Mouse (Mus musculus) Patski (cell line): ENCODE measurements around the gene Ckap2. TPM values are rescaled to one million over a fixed set of nuclear protein-coding genes. Genes with fewer than 3 reads are reported as not detected.
"Not testable (repeated sequence)": the region's sequence is repeated elsewhere in the genome, so short reads cannot be mapped to it uniquely, and the experiment has no call there.

Source experiments
- ATAC-seq: fragments of 100-300 bp; one replicate; pipeline ENCODE4 v1.8.0; 2021
- CTCF ChIA-PET: fragments of 350-600 bp; sonication (Branson Sonifier 250); formaldehyde crosslinking; loops from one replicate; lab custom pipeline; 2022; ENCODE audit warnings: inconsistent platforms; lab: Charles Lee
- POLR2A ChIA-PET: fragments of 350-600 bp; sonication (Branson Sonifier 250); formaldehyde crosslinking; loops from one replicate; lab custom pipeline; 2022; ENCODE audit warnings: antibody characterized with exemption, inconsistent platforms; lab: Charles Lee
- DNase-seq: peaks from one replicate; pipeline ENCODE4 v3.0.0-alpha.2; 2011; ENCODE audit warnings: low read depth, low spot score
- H3K27me3 ChIP-seq: fragments of 371-371 bp; one replicate; pipeline ENCODE4 v1.5.1; 2021
- CTCF ChIP-seq: fragments of 100-300 bp; IDR thresholded peaks from one replicate; pipeline ENCODE4 v1.5.1; 2021
- in situ Hi-C: fragments of 300-500 bp; cut with MboI; formaldehyde crosslinking; loops from 3 replicates; pipeline ENCODE4 v1.11.1; 2018; ENCODE audit warnings: low pct_unique_long_range_greater_than_20kb, mixed read lengths
- polyA plus RNA-seq: library from polyadenylated mRNA; unstranded; gene quantifications from one replicate; pipeline ENCODE4 v1.2.3, GENCODE M21; 2021

Ckap2 gene
- polyA plus RNA-seq, 1 experiment from 2014 or later, result 30.9 TPM

DNA sequence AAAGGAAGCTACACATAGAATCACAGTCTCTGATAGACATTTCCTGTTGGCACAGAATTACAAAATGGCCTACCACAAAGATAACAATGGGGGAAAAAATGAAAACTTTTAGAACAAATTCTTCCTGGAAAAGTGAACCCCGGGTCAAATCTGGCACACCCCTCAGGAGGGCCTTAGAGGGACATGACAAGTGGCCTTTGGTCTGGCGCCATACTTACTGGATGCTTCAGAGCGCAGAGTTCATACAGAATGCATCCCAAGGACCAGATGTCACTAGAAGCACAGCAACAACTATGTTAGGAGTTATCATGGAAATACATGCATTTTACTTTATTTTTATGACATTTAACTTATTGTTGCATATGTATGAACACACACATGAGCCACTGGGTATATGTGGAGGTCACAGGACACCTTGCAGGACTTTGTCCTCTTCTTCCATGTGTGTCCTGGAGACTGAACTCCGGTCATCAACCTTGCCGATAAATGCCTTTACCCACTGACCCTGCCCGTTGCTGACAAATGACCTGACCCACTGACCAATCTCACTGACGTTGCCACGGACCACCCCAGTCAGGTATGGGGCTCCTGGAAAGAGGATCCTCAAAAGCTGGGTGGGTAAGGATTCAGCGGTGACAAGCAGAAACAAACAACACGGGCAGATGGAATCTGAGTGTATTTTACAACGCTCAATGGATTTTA lies 35.8 kb downstream of the Ckap2 start:
- TF ChIP-seq CTCF, result no peak
- in situ Hi-C loops, result no loop called here
- DNase-seq (no peak), ATAC-seq (no peak)
- CTCF ChIA-PET, result no interaction called here
- no peaks in the 10 kb centered on the region for H3K27me3 ChIP-seq
- POLR2A ChIA-PET, result no interaction called here

DNA sequence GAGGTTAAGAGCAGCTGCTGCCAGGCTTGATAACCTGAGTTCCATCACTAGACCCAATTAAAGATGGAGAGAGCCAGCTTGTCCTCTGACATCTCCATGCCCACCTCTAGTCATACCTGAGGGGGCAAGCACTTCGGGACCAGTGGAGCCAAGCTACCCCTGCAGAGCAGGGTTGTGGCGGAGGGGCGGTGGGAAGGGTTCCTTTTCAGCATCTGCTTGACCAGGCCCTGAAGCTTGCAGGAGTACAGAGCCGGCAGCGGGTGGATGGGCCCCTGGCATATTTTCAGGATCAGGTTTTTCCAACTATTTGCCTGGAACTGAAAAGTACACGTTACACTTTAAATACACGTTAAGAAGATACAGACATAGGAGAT lies 37.3 kb downstream of the Ckap2 start:
- TF ChIP-seq CTCF, result no peak
- ChIA-PET POLR2A (no interaction called here), CTCF (no interaction called here)
- H3K27me3 ChIP-seq, result no peaks in the 10 kb centered on the region
- ATAC-seq, result no peak
- in situ Hi-C loops, result no loop called here
- DNase-seq, result no peak

DNA sequence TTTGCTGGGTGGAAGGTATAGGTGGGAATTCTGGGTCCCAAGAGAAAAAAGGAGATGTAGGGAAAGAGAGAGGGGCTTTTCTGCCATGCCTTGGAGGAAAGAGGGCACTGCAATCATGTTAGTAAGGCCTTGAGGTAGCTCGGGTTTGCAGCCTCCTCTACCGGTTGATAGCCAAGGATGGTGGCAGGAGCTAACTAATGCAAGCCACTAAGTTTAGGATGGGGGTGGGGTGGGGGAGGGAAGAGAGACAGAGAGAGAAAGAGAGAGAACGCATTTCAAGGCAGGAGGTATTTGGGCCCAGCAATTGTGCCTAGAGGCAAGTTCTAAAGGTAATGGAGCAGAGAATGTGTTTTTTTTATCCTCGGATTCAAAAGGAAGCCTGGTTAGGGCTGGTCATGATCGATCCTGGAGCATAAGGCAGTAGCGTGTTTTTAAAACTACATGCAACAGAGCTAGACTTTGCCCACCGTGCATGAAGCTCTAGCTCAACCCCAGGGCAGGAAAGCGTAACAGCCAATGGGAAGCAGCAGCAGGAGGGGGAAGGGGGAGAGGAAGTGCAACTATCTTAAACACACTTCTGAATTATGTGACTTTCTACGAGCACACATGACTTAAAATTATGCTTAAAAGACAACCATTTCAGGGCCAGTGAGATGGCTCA lies 37.8 kb downstream of the Ckap2 start:
- in situ Hi-C loops, result no loop called here
- no peak for TF ChIP-seq CTCF
- CTCF ChIA-PET, result no interaction called here
- POLR2A ChIA-PET, result interaction anchor here (0.6 to 0.7 kb wide), 3 partner anchors 12 to 77 kb away, joined by 3 to 6 read pairs (median 4); no protein-coding TSS in a partner anchor
- no peaks in the 10 kb centered on the region for H3K27me3 ChIP-seq
- DNase-seq (no peak), ATAC-seq (no peak)

DNA sequence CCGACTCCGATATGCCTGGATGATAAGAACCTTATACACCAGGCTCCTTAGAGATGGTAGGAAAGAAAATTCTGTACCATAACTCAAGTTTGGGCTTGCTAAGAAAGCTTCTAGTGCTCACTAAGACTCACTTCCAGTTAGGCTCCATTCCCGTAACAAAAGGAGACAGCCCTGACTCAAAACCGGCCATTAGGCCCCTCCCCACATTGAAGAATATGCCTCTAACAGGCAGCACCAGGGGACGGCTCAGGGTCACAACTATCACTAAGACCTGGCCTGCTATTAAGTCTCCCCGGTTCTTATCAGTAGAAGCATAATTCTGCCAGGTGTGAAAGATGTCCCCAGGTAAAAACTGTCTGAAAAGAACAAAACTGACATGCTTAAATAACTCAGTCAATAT lies 39.8 kb downstream of the Ckap2 start:
- no peaks in the 10 kb centered on the region for H3K27me3 ChIP-seq
- DNase-seq, result no peak
- in situ Hi-C loops, result no loop called here
- no peak for TF ChIP-seq CTCF
- ChIA-PET CTCF (no interaction called here), POLR2A (no interaction called here)
- no peak for ATAC-seq

DNA sequence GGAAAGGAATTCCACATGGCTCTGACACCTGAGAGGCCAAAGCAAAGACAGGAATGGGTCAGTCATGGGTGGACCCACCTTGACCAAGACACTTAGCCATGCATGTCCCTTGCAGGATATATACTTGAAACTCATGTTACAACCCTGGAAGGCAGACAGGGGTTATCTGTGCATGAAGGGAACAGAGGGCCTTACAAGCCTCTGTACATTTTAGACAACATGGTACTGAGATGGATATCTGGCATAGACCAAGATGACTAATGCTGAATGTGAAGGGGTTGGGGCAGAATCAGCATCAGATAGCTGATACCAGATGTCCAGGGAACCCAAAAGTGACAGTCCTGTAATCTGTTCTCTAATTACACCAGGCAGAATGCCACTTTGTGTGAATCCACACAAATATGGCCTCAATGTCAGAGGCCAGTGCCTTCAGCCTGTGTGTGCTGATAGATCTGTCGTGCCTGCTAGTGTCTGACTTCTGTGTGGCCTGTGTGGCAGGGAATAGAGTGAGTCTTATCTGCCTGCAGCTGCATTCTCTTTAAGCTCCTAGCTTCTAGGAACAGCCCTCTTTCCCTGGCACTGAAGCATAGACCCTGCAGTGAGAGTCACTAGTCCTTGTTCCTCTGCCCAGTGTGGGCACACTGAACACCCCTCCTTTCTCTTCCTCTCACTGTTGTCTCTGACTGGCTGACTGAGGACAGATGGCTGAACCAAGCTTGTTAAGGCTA lies 41.7 kb downstream of the Ckap2 start:
- no peak for TF ChIP-seq CTCF
- CTCF ChIA-PET, result no interaction called here
- POLR2A ChIA-PET, result no interaction called here
- ATAC-seq (no peak), DNase-seq (no peak)
- no peaks in the 10 kb centered on the region for H3K27me3 ChIP-seq
- in situ Hi-C loops, result no loop called here

DNA sequence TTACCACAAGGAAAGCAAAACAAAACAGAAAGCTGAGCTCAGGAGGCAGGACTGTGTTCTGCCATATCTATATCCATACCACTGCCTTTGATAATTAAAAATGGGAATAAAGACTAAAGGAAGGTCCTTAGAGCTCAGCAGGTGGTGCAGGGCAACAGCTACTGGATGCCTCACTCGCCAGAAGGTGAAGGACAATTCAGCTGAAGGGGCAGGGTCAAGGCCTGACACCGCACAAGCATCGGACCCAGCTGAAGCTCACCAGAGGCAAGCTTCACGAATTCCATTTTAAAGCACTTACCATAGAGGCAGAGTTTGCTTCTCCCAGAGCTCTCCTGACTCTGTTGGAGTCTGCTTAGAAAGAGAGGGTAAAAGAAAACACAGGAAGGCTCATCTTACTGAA lies 43.0 kb downstream of the Ckap2 start:
- no peak for TF ChIP-seq CTCF
- POLR2A ChIA-PET, result no interaction called here
- ATAC-seq (no peak), DNase-seq (no peak)
- in situ Hi-C loops, result no loop called here
- CTCF ChIA-PET, result interaction anchor here (1.0 to 1.6 kb wide), 7 partner anchors 10 to 50 kb away, joined by 3 to 6 read pairs (median 3); partner anchors contain the start of genes Nek3 and Vps36
- no peaks in the 10 kb centered on the region for H3K27me3 ChIP-seq

DNA sequence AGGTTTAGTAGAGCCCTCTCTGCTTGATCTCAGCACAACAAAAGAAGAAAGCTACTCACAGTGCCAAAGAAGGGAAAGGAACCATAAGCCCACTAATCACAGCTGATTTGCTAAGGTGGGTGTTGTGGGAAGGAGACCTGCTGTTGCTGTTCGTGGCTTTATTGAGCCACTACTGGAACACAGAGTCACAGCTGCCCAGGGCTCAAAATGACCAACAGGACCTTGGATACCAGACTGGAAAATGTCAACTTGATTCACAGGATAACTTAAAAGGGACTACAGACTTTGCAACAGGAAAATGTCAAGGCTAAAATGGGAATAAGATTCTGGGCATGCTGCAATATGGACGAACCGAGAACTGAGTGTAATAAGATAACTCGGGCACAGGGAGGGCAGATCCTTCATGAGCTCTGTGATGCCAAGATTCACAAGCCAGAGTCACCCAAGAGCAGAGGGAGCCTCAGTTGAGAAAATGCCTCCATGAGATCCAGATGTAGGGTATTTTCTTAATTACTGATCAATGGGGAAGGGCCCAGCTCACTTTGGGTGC lies 43.7 kb downstream of the Ckap2 start:
- ChIA-PET POLR2A (no interaction called here), CTCF (interaction anchor here (1.0 to 1.6 kb wide), 7 partner anchors 10 to 51 kb away, joined by 3 to 6 read pairs (median 3); partner anchors contain the start of genes Nek3 and Vps36)
- DNase-seq, result no peak

DNA sequence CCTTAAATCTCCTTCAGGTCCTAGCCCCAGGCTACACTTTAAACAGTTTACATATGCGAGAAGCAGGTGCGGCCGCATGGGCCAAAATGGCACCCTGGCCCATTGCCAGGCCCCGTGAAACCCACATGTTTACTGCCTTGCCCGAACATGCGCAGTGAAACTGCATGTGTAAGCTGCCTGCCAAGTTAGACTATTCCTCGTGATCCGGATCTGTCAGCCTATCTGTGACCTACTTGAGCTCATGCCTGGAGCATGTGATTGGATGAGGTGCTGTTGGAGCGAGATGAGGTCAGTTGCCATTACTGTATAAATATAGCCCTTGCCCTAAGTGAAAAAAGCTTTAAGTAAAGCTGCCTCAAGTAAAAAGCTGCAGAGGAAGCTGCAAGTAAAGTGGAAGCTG lies 49.2 kb downstream of the Ckap2 start:
- H3K27me3 ChIP-seq, ATAC-seq, CTCF ChIA-PET, DNase-seq, in situ Hi-C loops: not testable (repeated sequence)
- POLR2A ChIA-PET, result interaction anchor here (1.1 kb wide), 1 partner anchor 11 kb away, joined by 3 read pairs; no protein-coding TSS in a partner anchor

More for the DNA sequence above, 43.7 kb downstream of the Ckap2 start:
- ATAC-seq, result no peak
- TF ChIP-seq CTCF, result no peak
- no peaks in the 10 kb centered on the region for H3K27me3 ChIP-seq
- in situ Hi-C loops, result no loop called here

DNA sequence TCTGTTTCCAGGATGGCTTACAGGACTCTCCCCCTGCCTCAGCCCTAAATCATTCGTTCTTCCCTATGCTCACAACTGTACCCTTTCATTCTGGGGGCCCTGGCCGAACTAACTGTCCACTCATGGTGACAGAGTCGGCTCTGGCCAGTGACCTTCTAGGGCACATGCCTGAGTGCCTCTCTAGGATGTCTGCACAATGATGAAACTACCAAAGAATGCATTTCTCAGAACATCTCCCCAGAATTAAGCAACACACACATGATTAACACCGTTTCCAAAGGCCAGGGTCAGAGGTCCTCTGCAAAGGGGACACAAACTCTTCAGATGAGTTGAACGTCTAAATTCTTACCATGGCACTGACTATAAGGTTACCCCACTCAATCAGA lies 50.9 kb downstream of the Ckap2 start:
- ChIA-PET POLR2A (no interaction called here), CTCF (no interaction called here)
- ATAC-seq (peak; percentile 95), DNase-seq (no peak)
- no peaks in the 10 kb centered on the region for H3K27me3 ChIP-seq
- in situ Hi-C loops, result no loop called here
- no peak for TF ChIP-seq CTCF

DNA sequence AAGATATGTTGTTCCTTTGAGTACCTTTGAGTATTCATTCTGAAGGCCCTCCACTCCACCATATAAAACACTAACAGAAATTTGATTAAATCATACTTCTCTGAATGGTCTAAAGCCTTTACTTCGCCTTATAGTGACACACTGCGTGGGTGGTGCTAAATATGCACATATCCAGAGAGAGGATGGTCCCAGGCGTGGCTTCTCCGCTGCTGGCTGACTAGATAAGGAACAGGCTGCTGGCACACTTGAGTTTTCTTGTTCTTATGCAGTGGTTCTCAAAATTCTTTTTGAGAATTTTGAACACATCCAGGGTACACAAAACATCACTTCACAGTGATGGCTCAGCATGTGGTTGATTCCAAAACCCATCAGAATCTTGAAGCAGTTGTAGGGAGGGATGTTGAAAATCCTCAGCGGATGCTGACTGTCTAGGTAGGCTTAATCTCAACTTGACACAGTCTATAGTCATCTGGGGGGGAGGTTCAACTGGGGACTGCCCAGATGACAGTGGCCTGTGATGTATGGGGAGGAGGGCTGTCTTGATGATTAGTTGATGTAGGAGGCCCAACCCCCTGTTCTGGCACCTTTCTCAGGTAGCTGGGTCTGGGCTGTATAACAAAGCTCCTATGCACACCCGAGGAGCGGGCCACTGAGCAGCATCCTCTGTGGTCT lies 51.4 kb downstream of the Ckap2 start:
- in situ Hi-C loops, result no loop called here
- H3K27me3 ChIP-seq, result no peaks in the 10 kb centered on the region
- no peak for TF ChIP-seq CTCF
- ATAC-seq, result peak; percentile 38
- no peak for DNase-seq
- CTCF ChIA-PET, result no interaction called here
- POLR2A ChIA-PET, result no interaction called here
